Mouse (Mus musculus): Measurements from ENCODE around the gene Nucb2. TPM values are rescaled to one million over a fixed set of nuclear protein-coding genes. Genes with fewer than 3 reads are reported as not detected.

Gene Nucb2
- polyA plus RNA-seq, 1 experiment from 2014 or later, result 28.6 TPM

DNA sequence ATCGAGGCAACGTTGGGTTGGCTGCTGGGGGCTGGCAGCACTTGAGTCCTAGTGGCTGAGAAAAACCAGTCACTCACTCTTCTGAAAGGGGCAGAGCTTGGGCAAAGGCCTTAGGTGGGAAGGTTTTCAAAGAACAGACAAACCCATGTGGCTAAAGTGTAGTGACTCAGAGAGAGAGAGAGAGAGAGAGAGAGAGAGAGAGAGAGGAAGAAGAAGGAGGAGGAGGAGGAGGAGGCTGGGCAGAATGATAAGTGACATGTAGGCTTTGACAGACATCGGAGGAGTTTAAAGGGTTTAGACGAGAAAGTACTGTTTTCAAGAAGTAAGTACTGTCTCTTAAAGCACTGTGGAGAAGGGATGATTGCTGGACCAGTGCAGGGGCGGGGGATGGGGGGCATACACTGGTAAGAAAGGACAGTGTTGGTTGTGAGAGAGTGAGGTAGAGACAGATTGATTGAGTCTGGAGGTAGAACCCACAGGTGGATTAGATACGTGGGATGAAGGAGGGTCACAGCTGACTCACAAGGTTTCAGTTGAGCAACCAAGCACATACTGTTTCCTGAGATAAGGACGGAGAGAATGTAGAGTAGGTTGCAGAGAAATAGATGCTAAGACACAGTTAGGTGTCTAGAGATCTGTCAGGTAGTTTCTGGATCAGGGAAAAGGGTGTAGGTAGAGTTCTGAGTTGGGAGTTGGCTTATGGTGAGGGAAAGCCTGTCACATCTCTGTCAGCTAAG is 10.7 kb upstream of the Nucb2 start:
- WGBS, result 72% methylated on average over 7 of the region's 7 CpGs

GRCm38 (mm10) chr7:116494618-116495017 is 9.6 kb upstream of the Nucb2 start:
- H3K4me3 ChIP-seq (replicated peaks), result no peak overlapping the region
- no peak overlapping the region for H3K9ac ChIP-seq
- ATAC-seq (ENCODE audit: insufficient read depth, low FRiP score, low read depth), result no peak
- H3K27me3 ChIP-seq (replicated peaks), result no peaks in the 10 kb centered on the region
- no peaks in the 10 kb centered on the region for H3K9me3 ChIP-seq
- no peaks in the 10 kb centered on the region for H3K4me1 ChIP-seq
- WGBS, result 70% methylated on average over 5 of the region's 5 CpGs
- no peak overlapping the region for H3K27ac ChIP-seq
- H3K4me2 ChIP-seq, result no peak overlapping the region
- no peaks in the 10 kb centered on the region for H3K36me3 ChIP-seq

More for the DNA sequence above, 10.7 kb upstream of the Nucb2 start:
- Histone ChIP-seq H3K27ac (no peak overlapping the region), H3K4me1 (no peaks in the 10 kb centered on the region), H3K9ac (no peak overlapping the region), H3K4me3 (replicated peaks) (no peak overlapping the region), H3K27me3 (replicated peaks) (no peaks in the 10 kb centered on the region), H3K36me3 (no peaks in the 10 kb centered on the region), H3K4me2 (no peak overlapping the region), H3K9me3 (no peaks in the 10 kb centered on the region)
- no peak for ATAC-seq (ENCODE audit: insufficient read depth, low FRiP score, low read depth)

- ATAC-seq (ENCODE audit: insufficient read depth, low FRiP score, low read depth), result no peak
Observed at GRCm38 (mm10) chr7:116496760-116497159, 7.4 kb upstream of the Nucb2 start.

GRCm38 (mm10) chr7:116504818-116505170 is 625 bp downstream of the Nucb2 start:
- 5% methylated on average over 6 of the region's 6 CpGs for WGBS
- peak overlapping the region; percentile 81 for H3K4me3 ChIP-seq (replicated peaks)
- no peak overlapping the region for H3K27ac ChIP-seq
- no peak for ATAC-seq (ENCODE audit: insufficient read depth, low FRiP score, low read depth)
- H3K27me3 ChIP-seq (replicated peaks), result no peaks in the 10 kb centered on the region
- H3K4me2 ChIP-seq, result peak overlapping the region; percentile 88
- no peaks in the 10 kb centered on the region for H3K9me3 ChIP-seq
- H3K4me1 ChIP-seq, result no peaks in the 10 kb centered on the region
- peak overlapping the region; percentile 67 for H3K9ac ChIP-seq
- no peaks in the 10 kb centered on the region for H3K36me3 ChIP-seq

More at GRCm38 (mm10) chr7:116496760-116497159, 7.4 kb upstream of the Nucb2 start:
- Histone ChIP-seq H3K9ac (no peak overlapping the region), H3K36me3 (no peaks in the 10 kb centered on the region), H3K4me3 (replicated peaks) (no peak overlapping the region), H3K27ac (no peak overlapping the region), H3K27me3 (replicated peaks) (no peaks in the 10 kb centered on the region), H3K4me1 (no peaks in the 10 kb centered on the region), H3K4me2 (no peak overlapping the region), H3K9me3 (no peaks in the 10 kb centered on the region)
- WGBS, result 84% methylated on average over 4 of the region's 4 CpGs

DNA sequence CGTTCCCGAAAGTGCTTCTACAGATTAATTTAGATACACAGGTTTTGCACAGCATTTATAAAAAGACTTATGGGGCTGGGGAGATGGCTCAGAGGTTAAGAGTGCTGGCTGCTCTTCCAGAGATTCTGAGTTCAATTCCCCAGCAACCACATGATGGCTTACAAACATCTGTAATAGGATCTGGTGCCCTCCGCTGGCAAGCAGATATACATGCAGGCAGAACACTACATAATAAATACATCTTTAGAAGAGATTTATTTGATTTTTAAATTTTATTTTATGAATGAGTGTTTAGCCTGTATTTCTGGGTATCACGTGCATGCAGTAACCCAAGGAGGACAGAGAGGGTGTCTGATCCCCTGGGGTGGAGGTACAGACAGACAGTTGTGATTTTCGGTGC is 9.9 kb downstream of the Nucb2 start:
- 78% methylated on average over 5 of the region's 5 CpGs for WGBS

DNA sequence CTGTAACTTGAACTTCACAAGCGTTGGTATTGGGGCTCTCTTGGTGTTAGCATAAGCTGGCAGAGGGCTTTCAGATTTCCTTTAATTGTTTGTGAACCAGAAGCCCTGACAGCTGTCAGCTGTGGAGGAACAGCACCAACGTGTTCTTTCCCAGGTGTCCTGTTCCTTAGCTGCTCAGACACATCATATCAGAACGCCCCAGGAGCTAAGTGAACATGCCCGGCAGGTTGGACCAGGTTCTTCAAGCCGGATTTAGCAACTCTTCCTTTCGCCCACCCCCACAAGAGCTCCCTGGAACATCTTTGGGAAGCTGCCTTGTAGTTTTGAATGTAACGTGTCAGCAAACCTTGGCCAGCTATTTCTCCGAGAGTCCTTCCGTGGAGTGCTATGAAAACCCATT is 10.4 kb downstream of the Nucb2 start:
- Histone ChIP-seq H3K9me3 (no peaks in the 10 kb centered on the region), H3K4me3 (replicated peaks) (no peak overlapping the region), H3K4me1 (no peaks in the 10 kb centered on the region), H3K27ac (no peak overlapping the region), H3K4me2 (no peak overlapping the region), H3K36me3 (no peaks in the 10 kb centered on the region), H3K9ac (no peak overlapping the region), H3K27me3 (replicated peaks) (no peaks in the 10 kb centered on the region)
- WGBS, result 64% methylated on average over 9 of the region's 9 CpGs
- ATAC-seq (ENCODE audit: insufficient read depth, low FRiP score, low read depth), result no peak

More for the DNA sequence above, 9.9 kb downstream of the Nucb2 start:
- Histone ChIP-seq H3K4me2 (no peak overlapping the region), H3K4me3 (replicated peaks) (no peak overlapping the region), H3K36me3 (no peaks in the 10 kb centered on the region), H3K9me3 (no peaks in the 10 kb centered on the region), H3K27ac (no peak overlapping the region), H3K9ac (no peak overlapping the region), H3K27me3 (replicated peaks) (no peaks in the 10 kb centered on the region), H3K4me1 (no peaks in the 10 kb centered on the region)
- no peak for ATAC-seq (ENCODE audit: insufficient read depth, low FRiP score, low read depth)

GRCm38 (mm10) chr7:116515059-116515458 is 10.9 kb downstream of the Nucb2 start:
- no peaks in the 10 kb centered on the region for H3K36me3 ChIP-seq
- WGBS, result 84% methylated on average over 7 of the region's 7 CpGs
- no peaks in the 10 kb centered on the region for H3K4me1 ChIP-seq
- H3K9ac ChIP-seq, result no peak overlapping the region
- H3K9me3 ChIP-seq, result no peaks in the 10 kb centered on the region
- H3K27ac ChIP-seq, result no peak overlapping the region
- H3K27me3 ChIP-seq (replicated peaks), result no peaks in the 10 kb centered on the region
- H3K4me3 ChIP-seq (replicated peaks), result no peak overlapping the region
- H3K4me2 ChIP-seq, result no peak overlapping the region
- ATAC-seq (ENCODE audit: insufficient read depth, low FRiP score, low read depth), result no peak

- 71% methylated on average over 13 of the region's 13 CpGs for WGBS
- Histone ChIP-seq H3K27ac (no peak overlapping the region), H3K4me2 (no peak overlapping the region), H3K9me3 (no peaks in the 10 kb centered on the region), H3K4me1 (no peaks in the 10 kb centered on the region), H3K27me3 (replicated peaks) (no peaks in the 10 kb centered on the region), H3K9ac (no peak overlapping the region), H3K4me3 (replicated peaks) (no peak overlapping the region), H3K36me3 (no peaks in the 10 kb centered on the region)
- no peak for ATAC-seq (ENCODE audit: insufficient read depth, low FRiP score, low read depth)
Observed at GRCm38 (mm10) chr7:116515514-116516135, 11.5 kb downstream of the Nucb2 start.

DNA sequence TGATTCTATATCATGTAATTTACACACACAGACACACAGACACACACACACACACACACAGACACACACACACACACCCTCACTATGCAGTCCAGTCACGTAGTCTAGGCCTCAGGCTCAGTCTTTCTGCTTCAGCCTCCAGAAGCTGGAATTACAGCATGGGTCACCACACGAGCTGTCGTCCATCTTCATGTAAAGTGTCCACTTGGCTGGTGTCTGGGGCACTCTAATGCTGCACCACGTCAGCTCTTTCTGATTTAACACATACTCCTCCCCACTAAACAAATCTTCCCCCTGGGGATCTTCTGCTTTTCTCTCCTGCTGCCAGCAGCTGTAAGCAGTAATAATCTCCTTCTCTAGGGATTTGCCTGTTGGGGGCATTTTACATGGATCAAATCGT is 13.1 kb downstream of the Nucb2 start:
- Histone ChIP-seq H3K4me1 (no peaks in the 10 kb centered on the region), H3K27ac (no peak overlapping the region), H3K36me3 (peaks cover 5% of the 10 kb centered on the region; the same call in 1 of the 2 replicates), H3K4me2 (no peak overlapping the region), H3K9me3 (no peaks in the 10 kb centered on the region), H3K9ac (no peak overlapping the region), H3K4me3 (replicated peaks) (no peak overlapping the region), H3K27me3 (replicated peaks) (no peaks in the 10 kb centered on the region)
- ATAC-seq (ENCODE audit: insufficient read depth, low FRiP score, low read depth), result no peak
- 55% methylated on average over 5 of the region's 5 CpGs for WGBS

- Histone ChIP-seq H3K9me3 (no peaks in the 10 kb centered on the region), H3K27me3 (replicated peaks) (no peaks in the 10 kb centered on the region), H3K4me1 (no peaks in the 10 kb centered on the region), H3K4me3 (replicated peaks) (no peak overlapping the region), H3K9ac (no peak overlapping the region), H3K4me2 (no peak overlapping the region), H3K36me3 (peaks cover 5% of the 10 kb centered on the region; the same call in 1 of the 2 replicates), H3K27ac (no peak overlapping the region)
- WGBS, result 89% methylated on average over 5 of the region's 5 CpGs
- ATAC-seq (ENCODE audit: insufficient read depth, low FRiP score, low read depth), result no peak
Observed at GRCm38 (mm10) chr7:116518155-116518554, 14.0 kb downstream of the Nucb2 start.

GRCm38 (mm10) chr7:116519805-116520204 is 15.6 kb downstream of the Nucb2 start:
- no peak overlapping the region for H3K4me3 ChIP-seq (replicated peaks)
- H3K4me1 ChIP-seq, result no peaks in the 10 kb centered on the region
- no peak for ATAC-seq (ENCODE audit: insufficient read depth, low FRiP score, low read depth)

GRCm38 (mm10) chr7:116524577-116524976 is 20.4 kb downstream of the Nucb2 start:
- WGBS, result 82% methylated on average over 2 of the region's 2 CpGs
- ATAC-seq (ENCODE audit: insufficient read depth, low FRiP score, low read depth), result no peak
- Histone ChIP-seq H3K36me3 (peaks cover 27% of the 10 kb centered on the region), H3K9ac (no peak overlapping the region), H3K4me2 (no peak overlapping the region), H3K9me3 (no peaks in the 10 kb centered on the region), H3K27ac (no peak overlapping the region), H3K4me1 (no peaks in the 10 kb centered on the region), H3K4me3 (replicated peaks) (no peak overlapping the region), H3K27me3 (replicated peaks) (no peaks in the 10 kb centered on the region)

More at GRCm38 (mm10) chr7:116519805-116520204, 15.6 kb downstream of the Nucb2 start:
- H3K9ac ChIP-seq, result no peak overlapping the region
- peaks cover 13% of the 10 kb centered on the region for H3K36me3 ChIP-seq
- H3K4me2 ChIP-seq, result no peak overlapping the region
- H3K9me3 ChIP-seq, result no peaks in the 10 kb centered on the region
- 50% methylated on average over 3 of the region's 3 CpGs for WGBS
- H3K27me3 ChIP-seq (replicated peaks), result no peaks in the 10 kb centered on the region
- H3K27ac ChIP-seq, result no peak overlapping the region
